Mouse (Mus musculus) G1E (cell line): Measurements from ENCODE around the gene Zfp563. TPM values are rescaled to one million over a fixed set of nuclear protein-coding genes. Genes with fewer than 3 reads are reported as not detected.

Experiments
- ATAC-seq: 2 replicates; pipeline ENCODE4 v1.8.0; 2016; ENCODE audit warnings: mild to moderate bottlenecking; ENCODE audit not compliant: insufficient number of reproducible peaks, poor library complexity, low FRiP score, severe bottlenecking; ENCODE audit errors: extremely low read depth
- DNase-seq: peaks from one replicate; pipeline ENCODE4 v3.0.0; 2012; ENCODE audit warnings: low spot score
- H3K27me3 ChIP-seq: 2 replicates; pipeline ENCODE4 v1.6.1; 2012; ENCODE audit warnings: mild to moderate bottlenecking, low read length, inconsistent platforms; ENCODE audit not compliant: insufficient read depth
- H3K36me3 ChIP-seq: replicated peaks from 2 replicates; pipeline ENCODE3; 2012; ENCODE audit warnings: mild to moderate bottlenecking, inconsistent platforms
- H3K4me1 ChIP-seq: 2 replicates; pipeline ENCODE4 v1.6.1; 2012; ENCODE audit warnings: low read depth, low read length, inconsistent platforms, mixed read lengths; ENCODE audit not compliant: insufficient read depth
- H3K4me3 ChIP-seq: 2 replicates; pipeline ENCODE4 v1.5.1; 2012; ENCODE audit warnings: low read depth, mild to moderate bottlenecking, inconsistent platforms, low read length, moderate library complexity, mixed read lengths
- H3K9me3 ChIP-seq: replicated peaks from 2 replicates; pipeline ENCODE4 v1.6.1; 2012; ENCODE audit warnings: inconsistent platforms
- CTCF ChIP-seq: IDR thresholded peaks from 2 replicates; pipeline ENCODE4 v1.5.1; 2012; ENCODE audit warnings: low read depth, low read length, inconsistent platforms, mixed read lengths
- GATA1 ChIP-seq: IDR thresholded peaks from 2 replicates; pipeline ENCODE4 v1.6.1; 2012; ENCODE audit warnings: borderline replicate concordance, low read length, inconsistent platforms, mixed read lengths
- GATA2 ChIP-seq: IDR thresholded peaks from 2 replicates; pipeline ENCODE4 v1.6.1; 2012; ENCODE audit warnings: low read depth, low read length, inconsistent platforms, borderline replicate concordance
- POLR2AphosphoS5 ChIP-seq: IDR thresholded peaks from 2 replicates; pipeline ENCODE4 v1.6.1; 2012; ENCODE audit warnings: low read depth, low read length, inconsistent platforms; ENCODE audit not compliant: insufficient replicate concordance
- TAL1 ChIP-seq: conservative IDR thresholded peaks from 2 replicates; pipeline ENCODE4 v1.6.1; 2012; ENCODE audit warnings: low read depth, low read length, inconsistent platforms, mixed read lengths
- polyA plus RNA-seq: library from polyadenylated mRNA; stranded (reverse); fragments of >175 nt; gene quantifications from 2 replicates; pipeline ENCODE4 v1.2.3, GENCODE M21; 2012
- total RNA-seq, 2 experiments: library from RNA; stranded (forward) in 1 of 2; stranded (reverse) in 1 of 2; fragments of 200-1000 nt in 1 of 2; fragments of >200 nt in 1 of 2; fragmentation: Nextera tagmentation in 1 of 2; gene quantifications; 2 replicates each; pipeline ENCODE4 v1.2.3; 2014 to 2017

Gene Zfp563
- total RNA-seq (2014; fragmentation: Nextera tagmentation) (7.4 and 9.6 TPM in 2 replicates), total RNA-seq (2017) (7.5 and 10.5 TPM in 2 replicates), polyA plus RNA-seq (0.56 and 0.65 TPM in 2 replicates)

DNA sequence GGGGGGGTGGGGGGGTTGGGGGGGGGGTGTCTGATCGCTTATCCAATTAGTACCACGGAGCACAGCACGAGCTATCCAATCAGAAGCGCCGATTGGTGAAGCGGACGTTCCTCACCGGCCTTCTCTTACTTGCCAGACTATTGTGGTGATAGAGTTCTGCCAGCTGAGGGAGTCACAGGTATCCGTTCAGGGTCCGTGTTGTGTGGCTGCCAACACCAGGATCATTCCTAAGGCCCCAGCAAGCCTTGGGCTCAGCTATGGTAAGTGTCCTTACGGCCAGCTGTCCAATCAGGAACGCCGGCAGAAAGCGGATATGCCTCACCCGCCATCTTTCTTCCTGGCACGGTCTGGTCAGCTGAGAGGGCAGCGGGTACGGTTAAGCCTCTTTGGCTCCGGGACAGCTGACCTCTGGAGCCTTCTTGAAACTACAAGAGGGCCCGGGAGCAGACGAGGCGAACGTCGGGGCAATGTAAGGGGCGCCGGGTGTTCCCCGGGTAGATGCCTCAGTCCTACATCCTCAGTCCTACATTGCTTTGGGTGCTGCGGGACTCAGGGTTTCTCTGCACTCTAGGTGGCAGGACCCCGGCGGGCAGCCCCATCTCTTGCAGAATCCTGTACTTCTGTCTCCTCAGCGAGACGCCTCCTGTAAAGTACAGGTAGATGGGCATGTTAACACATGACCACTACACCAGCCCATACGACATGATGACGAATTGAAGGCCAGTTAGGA lies at the start of gene Zfp563:
Gene Zfp563 (plus strand): TSS at position 91 of the 730 bp plus-strand sequence.
- TF ChIP-seq GATA2 (no peak), TAL1 (no peak), CTCF (no peak), POLR2AphosphoS5 (no peak), GATA1 (no peak)
- no peaks in the 10 kb centered on the region for H3K27me3 ChIP-seq

DNA sequence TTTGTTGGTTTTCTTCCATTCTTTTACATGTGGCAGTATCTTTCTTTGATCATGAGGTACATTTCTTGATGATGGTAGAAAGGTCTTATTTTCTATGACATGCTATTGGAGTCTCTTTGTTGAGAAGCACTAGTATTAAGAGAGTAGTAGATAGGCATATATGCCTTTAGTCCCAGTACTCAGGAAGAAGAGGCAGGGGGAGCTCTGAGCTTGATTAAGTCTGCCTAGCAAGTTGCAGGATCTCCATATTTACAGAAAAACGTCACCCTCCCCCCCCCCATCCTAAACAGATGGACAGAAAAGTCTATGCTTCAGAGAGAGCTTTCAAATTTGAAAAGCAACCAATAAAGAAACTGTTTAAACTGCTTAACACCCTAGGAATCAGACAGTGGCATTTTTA lies 30.3 kb upstream of the Zfp563 start:
- H3K4me3 ChIP-seq = no peak overlapping the region
- H3K4me1 ChIP-seq = no peaks in the 10 kb centered on the region
- DNase-seq = no peak
- no peaks in the 10 kb centered on the region for H3K9me3 ChIP-seq
- peaks cover 7% of the 10 kb centered on the region for H3K27me3 ChIP-seq
- no peak for TF ChIP-seq POLR2AphosphoS5
- TF ChIP-seq GATA1 = no peak
- no peak for TF ChIP-seq GATA2
- no peak for TF ChIP-seq CTCF
- no peak for TF ChIP-seq TAL1
- no peaks in the 10 kb centered on the region for H3K36me3 ChIP-seq
- ATAC-seq = no peak

More for the DNA sequence above, at the start of gene Zfp563:
- peak within 1 kb of the TSS; percentile 72 for H3K4me3 ChIP-seq
- ATAC-seq (peak; percentile 58), DNase-seq (peak; percentile 49)
- H3K4me1 ChIP-seq = peaks cover 14% of the 10 kb centered on the region
- no peaks in the 10 kb centered on the region for H3K36me3 ChIP-seq
- no peaks in the 10 kb centered on the region for H3K9me3 ChIP-seq

DNA sequence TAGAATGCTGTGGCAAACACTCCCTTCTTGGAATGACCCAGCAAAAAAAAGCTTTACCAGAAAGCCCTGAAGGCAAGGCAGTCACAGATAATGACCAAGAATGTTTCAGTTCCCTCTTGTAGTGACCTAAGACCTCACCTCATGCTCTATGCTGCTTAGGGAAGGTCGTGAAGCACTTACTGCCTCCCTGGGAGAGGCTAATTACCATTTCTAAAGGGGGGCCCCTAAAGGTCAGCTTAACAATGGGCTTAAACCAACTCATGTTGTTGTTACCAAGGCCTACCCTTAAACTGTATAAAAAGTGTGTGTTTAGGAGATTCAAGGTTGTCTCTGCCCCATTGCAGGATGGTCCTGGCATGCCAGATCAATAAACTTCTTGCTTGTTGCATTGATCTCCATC lies 26.1 kb upstream of the Zfp563 start:
- no peaks in the 10 kb centered on the region for H3K4me1 ChIP-seq
- H3K36me3 ChIP-seq = no peaks in the 10 kb centered on the region
- DNase-seq (no peak), ATAC-seq (no peak)
- TF ChIP-seq TAL1 (no peak), GATA2 (no peak), CTCF (no peak), GATA1 (no peak), POLR2AphosphoS5 (no peak)
- no peak overlapping the region for H3K4me3 ChIP-seq
- H3K27me3 ChIP-seq = peaks cover 14% of the 10 kb centered on the region
- H3K9me3 ChIP-seq = no peaks in the 10 kb centered on the region

DNA sequence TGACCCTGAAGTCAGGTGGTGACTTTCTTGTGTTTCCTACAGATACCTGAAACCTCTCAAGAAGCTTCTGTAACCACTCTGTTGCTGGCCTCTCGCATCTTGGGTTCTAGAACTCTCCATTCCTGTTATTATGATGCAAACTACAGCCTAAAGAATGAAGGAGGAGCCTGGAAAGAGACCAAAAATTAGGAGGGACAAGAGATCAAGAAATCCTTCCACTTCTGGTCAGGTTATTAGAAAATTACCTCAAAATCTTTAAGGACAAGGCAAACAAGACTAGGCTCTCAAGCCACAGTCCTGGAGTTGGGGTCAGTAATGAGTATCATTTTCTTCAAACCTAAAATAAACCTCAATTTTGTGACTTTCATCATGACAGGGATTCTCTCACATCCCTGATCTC lies 21.2 kb upstream of the Zfp563 start, which contains the start of gene 4921501E09Rik:
Gene 4921501E09Rik (minus strand): TSS at position 101 of the 400 bp plus-strand sequence.
- Histone ChIP-seq H3K4me3 (no peak within 1 kb of the TSS), H3K9me3 (no peaks in the 10 kb centered on the region), H3K36me3 (no peaks in the 10 kb centered on the region), H3K27me3 (peaks cover 14% of the 10 kb centered on the region), H3K4me1 (0 out of 2 replicates have a peak, but pooled peaks cover 1% of the 10 kb centered on the region)
- ATAC-seq (no peak), DNase-seq (no peak)
- TF ChIP-seq GATA2 (no peak), CTCF (no peak), GATA1 (no peak), POLR2AphosphoS5 (no peak), TAL1 (no peak)

DNA sequence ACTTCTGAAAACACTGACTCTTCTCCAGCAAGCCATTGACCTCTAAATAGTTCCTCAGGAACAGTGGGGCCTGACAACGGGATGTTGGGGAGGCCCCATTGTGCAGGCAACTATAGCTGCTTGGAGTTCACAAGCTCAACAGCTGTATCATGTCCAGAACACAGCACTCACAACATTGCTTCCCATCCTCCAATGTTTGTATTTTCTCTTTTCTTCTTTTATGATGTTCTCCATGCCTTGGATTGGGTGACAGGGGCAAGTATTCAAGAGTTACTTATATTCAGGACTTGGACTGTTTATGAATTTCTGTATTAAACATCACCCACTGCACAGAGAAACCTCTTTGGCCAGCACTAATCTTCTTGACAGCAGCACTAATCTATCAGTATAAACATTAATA lies 2.5 kb downstream of the Zfp563 start:
- Histone ChIP-seq H3K4me3 (no peak overlapping the region), H3K9me3 (no peaks in the 10 kb centered on the region), H3K4me1 (peaks cover 14% of the 10 kb centered on the region), H3K27me3 (no peaks in the 10 kb centered on the region), H3K36me3 (peaks cover 5% of the 10 kb centered on the region)
- TF ChIP-seq CTCF (no peak), TAL1 (no peak), GATA2 (no peak), POLR2AphosphoS5 (no peak), GATA1 (no peak)
- no peak for ATAC-seq
- DNase-seq = no peak

DNA sequence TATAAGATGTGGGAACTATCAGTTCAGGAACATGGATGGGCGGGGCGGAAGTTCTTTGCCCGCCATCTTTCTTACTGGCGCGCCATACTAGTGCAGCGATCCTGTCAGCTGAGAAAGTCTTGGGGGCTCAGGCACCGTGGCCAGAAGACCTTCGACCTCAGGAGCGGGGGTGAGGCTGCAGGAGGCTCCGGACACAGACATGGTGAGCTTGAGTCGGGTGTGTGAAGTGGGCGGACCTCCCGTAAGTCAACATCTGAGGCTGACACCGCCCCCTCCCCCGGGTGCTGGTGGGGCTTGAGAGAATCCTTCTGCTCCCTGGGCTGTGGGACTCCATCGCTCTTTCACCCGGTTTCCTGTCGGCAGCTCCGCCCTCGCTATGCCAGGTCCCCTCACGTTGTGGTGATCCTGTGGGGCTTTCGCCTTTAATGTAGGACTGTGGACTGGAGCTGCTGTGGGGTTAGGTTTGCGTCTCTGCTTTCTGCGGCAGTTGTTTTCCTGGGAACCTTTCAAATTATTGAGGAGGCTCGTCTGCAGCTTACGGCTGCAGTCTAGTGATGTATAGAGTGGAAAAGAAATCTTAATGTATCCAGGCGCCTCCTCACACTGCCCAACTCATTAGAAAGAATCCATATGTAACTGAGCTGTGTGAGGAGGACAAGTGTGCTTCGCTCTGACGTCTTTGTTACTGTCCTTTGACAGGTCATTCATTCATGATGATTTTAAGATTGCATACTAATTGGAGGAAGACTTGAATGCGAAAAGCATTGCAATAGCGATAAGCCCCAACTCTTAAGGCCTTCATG lies 3.5 kb downstream of the Zfp563 start:
- TF ChIP-seq GATA1 (no peak), TAL1 (no peak), GATA2 (no peak), CTCF (no peak), POLR2AphosphoS5 (no peak)
- DNase-seq (peak; percentile 65), ATAC-seq (peak; percentile 62)
- Histone ChIP-seq H3K9me3 (no peaks in the 10 kb centered on the region), H3K4me1 (peaks cover 14% of the 10 kb centered on the region), H3K36me3 (peaks cover 7% of the 10 kb centered on the region), H3K4me3 (peak overlapping the region; percentile 86), H3K27me3 (no peaks in the 10 kb centered on the region)
